Mouse (Mus musculus): ENCODE measurements around the gene Gbgt1. TPM values are rescaled to one million over a fixed set of nuclear protein-coding genes. Genes with fewer than 3 reads are reported as not detected.

The Gbgt1 gene
- polyA plus RNA-seq, 1 experiment from 2014 or later = 1.2 TPM

GRCm38 (mm10) chr2:28527436-28528353, 31.0 kb downstream of the Gbgt1 start:
- TF ChIP-seq CTCF (IDR thresholded peaks at IDR 0.05) (no peak), EP300 (IDR thresholded peaks at IDR 0.05) (no peak)
- no peak overlapping the region for H3K4me2 ChIP-seq (replicated peaks; ENCODE audit: low read depth, low read length)
- H3K4me3 ChIP-seq (ENCODE audit: low read depth, low read length) = no peak overlapping the region
- DNase-seq (ENCODE audit: low spot score) = no peak
- no peak overlapping the region for H3K9ac ChIP-seq (replicated peaks; ENCODE audit: low read depth)
- no peak for ATAC-seq
- no peaks in the 10 kb centered on the region for H3K27me3 ChIP-seq (replicated peaks; ENCODE audit: insufficient read depth, low read length)
- no peaks in the 10 kb centered on the region for H3K9me3 ChIP-seq (ENCODE audit: low read length)
- H3K27ac ChIP-seq (ENCODE audit: low read length) = no peak overlapping the region
- no peaks in the 10 kb centered on the region for H3K36me3 ChIP-seq (ENCODE audit: insufficient read depth, low read length)
- H3K4me1 ChIP-seq (ENCODE audit: insufficient read depth, low read depth, low read length) = peaks cover 31% of the 10 kb centered on the region
- WGBS = 89% methylated on average over 20 of the region's 20 CpGs

GRCm38 (mm10) chr2:28528354-28528730, 31.7 kb downstream of the Gbgt1 start:
- H3K4me1 ChIP-seq (ENCODE audit: insufficient read depth, low read depth, low read length) = peaks cover 34% of the 10 kb centered on the region
- H3K4me2 ChIP-seq (replicated peaks; ENCODE audit: low read depth, low read length) = no peak overlapping the region

GRCm38 (mm10) chr2:28529856-28530255, 33.2 kb downstream of the Gbgt1 start:
- WGBS = 69% methylated on average over 4 of the region's 4 CpGs
- Histone ChIP-seq H3K27ac (ENCODE audit: low read length) (no peak overlapping the region), H3K9me3 (ENCODE audit: low read length) (no peaks in the 10 kb centered on the region), H3K27me3 (replicated peaks; ENCODE audit: insufficient read depth, low read length) (no peaks in the 10 kb centered on the region), H3K4me1 (ENCODE audit: insufficient read depth, low read depth, low read length) (peaks cover 24% of the 10 kb centered on the region), H3K36me3 (ENCODE audit: insufficient read depth, low read length) (no peaks in the 10 kb centered on the region), H3K4me2 (replicated peaks; ENCODE audit: low read depth, low read length) (no peak overlapping the region), H3K4me3 (ENCODE audit: low read depth, low read length) (no peak overlapping the region), H3K9ac (replicated peaks; ENCODE audit: low read depth) (no peak overlapping the region)
- DNase-seq (ENCODE audit: low spot score) = no peak
- TF ChIP-seq CTCF (IDR thresholded peaks at IDR 0.05) (no peak), EP300 (IDR thresholded peaks at IDR 0.05) (no peak)
- no peak for ATAC-seq

More at GRCm38 (mm10) chr2:28528354-28528730, 31.7 kb downstream of the Gbgt1 start:
- DNase-seq (ENCODE audit: low spot score) (no peak), ATAC-seq (no peak)
- Histone ChIP-seq H3K4me3 (ENCODE audit: low read depth, low read length) (no peak overlapping the region), H3K9ac (replicated peaks; ENCODE audit: low read depth) (no peak overlapping the region), H3K27me3 (replicated peaks; ENCODE audit: insufficient read depth, low read length) (no peaks in the 10 kb centered on the region), H3K9me3 (ENCODE audit: low read length) (no peaks in the 10 kb centered on the region), H3K36me3 (ENCODE audit: insufficient read depth, low read length) (no peaks in the 10 kb centered on the region), H3K27ac (ENCODE audit: low read length) (no peak overlapping the region)
- WGBS = 90% methylated on average over 7 of the region's 7 CpGs
- TF ChIP-seq EP300 (IDR thresholded peaks at IDR 0.05) = no peak
- TF ChIP-seq CTCF (IDR thresholded peaks at IDR 0.05) = no peak

GRCm38 (mm10) chr2:28530311-28530710, 33.6 kb downstream of the Gbgt1 start:
- Histone ChIP-seq H3K9ac (replicated peaks; ENCODE audit: low read depth) (no peak overlapping the region), H3K9me3 (ENCODE audit: low read length) (no peaks in the 10 kb centered on the region), H3K27ac (ENCODE audit: low read length) (no peak overlapping the region), H3K4me3 (ENCODE audit: low read depth, low read length) (no peak overlapping the region), H3K4me2 (replicated peaks; ENCODE audit: low read depth, low read length) (no peak overlapping the region), H3K27me3 (replicated peaks; ENCODE audit: insufficient read depth, low read length) (no peaks in the 10 kb centered on the region), H3K4me1 (ENCODE audit: insufficient read depth, low read depth, low read length) (peaks cover 19% of the 10 kb centered on the region), H3K36me3 (ENCODE audit: insufficient read depth, low read length) (no peaks in the 10 kb centered on the region)
- DNase-seq (ENCODE audit: low spot score) = no peak
- ATAC-seq = no peak
- WGBS = 73% methylated on average over 7 of the region's 7 CpGs
- TF ChIP-seq CTCF (IDR thresholded peaks at IDR 0.05) = no peak
- TF ChIP-seq EP300 (IDR thresholded peaks at IDR 0.05) = no peak

- peak; percentile 95 for DNase-seq (ENCODE audit: low spot score)
- TF ChIP-seq CTCF (IDR thresholded peaks at IDR 0.05) = peak; percentile 39
- TF ChIP-seq EP300 (IDR thresholded peaks at IDR 0.05) = no peak
- H3K4me1 ChIP-seq (ENCODE audit: insufficient read depth, low read depth, low read length) = peaks cover 4% of the 10 kb centered on the region; the same call in 1 of the 2 replicates
These were observed 36.5 kb downstream of the Gbgt1 start for GRCm38 (mm10) chr2:28532938-28533771.

GRCm38 (mm10) chr2:28533901-28534435, 37.3 kb downstream of the Gbgt1 start:
- DNase-seq (ENCODE audit: low spot score) = no peak
- Histone ChIP-seq H3K4me3 (ENCODE audit: low read depth, low read length) (peak overlapping the region; percentile 47), H3K27me3 (replicated peaks; ENCODE audit: insufficient read depth, low read length) (no peaks in the 10 kb centered on the region), H3K9me3 (ENCODE audit: low read length) (no peaks in the 10 kb centered on the region), H3K36me3 (ENCODE audit: insufficient read depth, low read length) (no peaks in the 10 kb centered on the region), H3K9ac (replicated peaks; ENCODE audit: low read depth) (peak overlapping the region; percentile 51), H3K4me2 (replicated peaks; ENCODE audit: low read depth, low read length) (peak overlapping the region; percentile 80), H3K27ac (ENCODE audit: low read length) (peak overlapping the region; percentile 69), H3K4me1 (ENCODE audit: insufficient read depth, low read depth, low read length) (peaks cover 6% of the 10 kb centered on the region; the same call in 1 of the 2 replicates)
- 54% methylated on average over 7 of the region's 7 CpGs for WGBS
- ATAC-seq = no peak
- TF ChIP-seq CTCF (IDR thresholded peaks at IDR 0.05) (no peak), EP300 (IDR thresholded peaks at IDR 0.05) (no peak)

More at GRCm38 (mm10) chr2:28532938-28533771, 36.5 kb downstream of the Gbgt1 start:
- 4% methylated on average over 38 of the region's 49 CpGs for whole genome bisulfite sequencing
- peak overlapping the region; percentile 69 for H3K27ac ChIP-seq (ENCODE audit: low read length)
- H3K4me2 ChIP-seq (replicated peaks; ENCODE audit: low read depth, low read length) = peak overlapping the region; percentile 80
- H3K36me3 ChIP-seq (ENCODE audit: insufficient read depth, low read length) = no peaks in the 10 kb centered on the region
- no peaks in the 10 kb centered on the region for H3K9me3 ChIP-seq (ENCODE audit: low read length)
- peak; percentile 96 for ATAC-seq
- H3K4me3 ChIP-seq (ENCODE audit: low read depth, low read length) = peak overlapping the region; percentile 47
- H3K27me3 ChIP-seq (replicated peaks; ENCODE audit: insufficient read depth, low read length) = no peaks in the 10 kb centered on the region
- H3K9ac ChIP-seq (replicated peaks; ENCODE audit: low read depth) = peak overlapping the region; percentile 51

All from lung, postnatal 0 days (tissue).